Mouse (Mus musculus) CH12.LX (cell line): ENCODE results near the gene Traf5. TPM values are rescaled to one million over a fixed set of nuclear protein-coding genes. Genes with fewer than 3 reads are reported as not detected.

Source experiments
- DNase-seq: peaks from one replicate; pipeline ENCODE4 v3.0.0-alpha.2; 2013; ENCODE audit errors: extremely low read depth
- H3K27ac ChIP-seq: 2 replicates; pipeline ENCODE4 v1.5.1; 2012; ENCODE audit warnings: low read depth, mild to moderate bottlenecking, control low read depth, moderate library complexity; ENCODE audit not compliant: insufficient read depth
- H3K27me3 ChIP-seq: replicated peaks from 2 replicates; pipeline ENCODE3; 2012; ENCODE audit warnings: inconsistent platforms
- H3K36me3 ChIP-seq, 2 experiments: replicated peaks in 1 of 2; 2 replicates each; pipeline versions ENCODE3 to v1.6.1; 2012; ENCODE audit warnings: inconsistent platforms in 1 of 2, low read length in 1 of 2, mild to moderate bottlenecking in 1 of 2, mixed read lengths in 1 of 2, moderate library complexity in 1 of 2; ENCODE audit not compliant: control insufficient read depth in 1 of 2, insufficient read depth in 1 of 2
- H3K4me1 ChIP-seq, 2 experiments: 2 replicates each; pipeline ENCODE4 v1.6.1; 2012; ENCODE audit warnings: inconsistent platforms in 1 of 2, moderate library complexity in 1 of 2; ENCODE audit not compliant: insufficient read depth in 2 of 2, control insufficient read depth in 1 of 2
- H3K4me2 ChIP-seq: 2 replicates; pipeline ENCODE4 v1.6.1; 2012; ENCODE audit warnings: low read depth, mild to moderate bottlenecking, control low read depth; ENCODE audit not compliant: poor library complexity, insufficient read depth, severe bottlenecking
- H3K4me3 ChIP-seq, 3 experiments: fragments of 150-350 bp in 1 of 3; sonication (generic) in 1 of 3; replicated peaks in 1 of 3; 2 replicates each; pipeline versions ENCODE3 to v1.5.1; 2011 to 2012; ENCODE audit warnings: low read depth in 2 of 3, low read length in 2 of 3, mild to moderate bottlenecking in 2 of 3, moderate library complexity in 2 of 3, control low read depth in 1 of 3, improper control_type of control experiment in 1 of 3, inconsistent platforms in 1 of 3, mixed read lengths in 1 of 3; ENCODE audit not compliant: poor library complexity in 1 of 3
- H3K79me2 ChIP-seq: replicated peaks from 2 replicates; pipeline ENCODE4 v1.6.1; 2012; ENCODE audit warnings: mild to moderate bottlenecking, moderate library complexity; ENCODE audit not compliant: control insufficient read depth, poor library complexity, insufficient read depth, severe bottlenecking; ENCODE audit errors: extremely low read depth
- H3K9ac ChIP-seq: 2 replicates; pipeline ENCODE4 v1.6.1; 2012; ENCODE audit warnings: low read depth, mild to moderate bottlenecking, control low read depth, moderate library complexity; ENCODE audit not compliant: insufficient read depth
- H3K9me3 ChIP-seq: replicated peaks from 2 replicates; pipeline ENCODE3; 2012; ENCODE audit warnings: low read length, inconsistent platforms, mixed read lengths
- CHD1 ChIP-seq: IDR thresholded peaks from 2 replicates; pipeline ENCODE4 v1.6.1; 2012; ENCODE audit warnings: low read depth, low read length, improper control_type of control experiment, inconsistent platforms
- CHD2 ChIP-seq: IDR thresholded peaks from 2 replicates; pipeline ENCODE4 v1.6.1; 2011; ENCODE audit warnings: low read length, improper control_type of control experiment
- CTCF ChIP-seq, 2 experiments: IDR thresholded peaks in 1 of 2; conservative IDR thresholded peaks in 1 of 2; 2 replicates each; pipeline ENCODE4 v1.5.1; 2011 to 2012; ENCODE audit warnings: low read depth in 2 of 2, low read length in 2 of 2, improper control_type of control experiment in 1 of 2, inconsistent platforms in 1 of 2, mild to moderate bottlenecking in 1 of 2, moderate library complexity in 1 of 2
- E2F4 ChIP-seq: IDR thresholded peaks from 2 replicates; pipeline ENCODE4 v1.6.1; 2011; ENCODE audit warnings: low read depth, low read length, improper control_type of control experiment; ENCODE audit not compliant: insufficient replicate concordance
- ELF1 ChIP-seq: IDR thresholded peaks from 2 replicates; pipeline ENCODE4 v1.6.1; 2014; ENCODE audit warnings: low read depth, mild to moderate bottlenecking, inconsistent platforms, low read length, improper control_type of control experiment
- EP300 ChIP-seq: IDR thresholded peaks from 2 replicates; pipeline ENCODE4 v1.6.1; 2011; ENCODE audit warnings: low read length, improper control_type of control experiment
- ETS1 ChIP-seq: conservative IDR thresholded peaks from 2 replicates; pipeline ENCODE4 v1.6.1; 2012; ENCODE audit warnings: low read depth, mild to moderate bottlenecking, inconsistent platforms, low read length, improper control_type of control experiment, moderate library complexity
- HCFC1 ChIP-seq: IDR thresholded peaks from 2 replicates; pipeline ENCODE4 v1.6.1; 2012; ENCODE audit warnings: low read depth, mild to moderate bottlenecking, inconsistent platforms, low read length, improper control_type of control experiment
- JUN ChIP-seq: IDR thresholded peaks from 2 replicates; pipeline ENCODE4 v1.6.1; 2011; ENCODE audit warnings: low read depth, mild to moderate bottlenecking, low read length, improper control_type of control experiment, moderate library complexity; ENCODE audit not compliant: insufficient read depth
- JUND ChIP-seq: conservative IDR thresholded peaks from 2 replicates; pipeline ENCODE4 v1.6.1; 2011; ENCODE audit warnings: low read depth, low read length, improper control_type of control experiment
- MAFK ChIP-seq: IDR thresholded peaks from 2 replicates; pipeline ENCODE4 v1.6.1; 2011; ENCODE audit warnings: low read length, improper control_type of control experiment; ENCODE audit not compliant: insufficient replicate concordance
- MAX ChIP-seq: IDR thresholded peaks from 2 replicates; pipeline ENCODE4 v1.6.1; 2011; ENCODE audit warnings: low read length, improper control_type of control experiment
- MAZ ChIP-seq: IDR thresholded peaks from 2 replicates; pipeline ENCODE4 v1.6.1; 2012; ENCODE audit warnings: low read depth, mild to moderate bottlenecking, inconsistent platforms, low read length, improper control_type of control experiment, moderate library complexity
- MEF2A ChIP-seq: IDR thresholded peaks from 2 replicates; pipeline ENCODE4 v1.6.1; 2014; ENCODE audit warnings: low read depth, mild to moderate bottlenecking, inconsistent platforms, low read length, improper control_type of control experiment, borderline replicate concordance
- NELFE ChIP-seq: IDR thresholded peaks from 2 replicates; pipeline ENCODE4 v1.6.1; 2011; ENCODE audit warnings: low read depth, low read length, improper control_type of control experiment
- NRF1 ChIP-seq: IDR thresholded peaks from 2 replicates; pipeline ENCODE4 v1.6.1; 2014; ENCODE audit warnings: low read depth, mild to moderate bottlenecking, inconsistent platforms, low read length, improper control_type of control experiment, moderate library complexity
- PAX5 ChIP-seq: IDR thresholded peaks from 2 replicates; pipeline ENCODE4 v1.6.1; 2012; ENCODE audit warnings: low read length, inconsistent platforms, mixed read lengths
- POLR2A ChIP-seq: IDR thresholded peaks from 2 replicates; pipeline ENCODE4 v1.6.1; 2011; ENCODE audit warnings: low read depth, mild to moderate bottlenecking, improper control_type of control experiment, low read length
- SIN3A ChIP-seq: IDR thresholded peaks from 2 replicates; pipeline ENCODE4 v1.6.1; 2012; ENCODE audit warnings: low read length, improper control_type of control experiment, inconsistent platforms
- TBP ChIP-seq: conservative IDR thresholded peaks from 2 replicates; pipeline ENCODE4 v1.6.1; 2011; ENCODE audit warnings: low read depth, low read length, improper control_type of control experiment
- TCF12 ChIP-seq: IDR thresholded peaks from 2 replicates; pipeline ENCODE4 v1.6.1; 2014; ENCODE audit warnings: low read depth, mild to moderate bottlenecking, inconsistent platforms, low read length, improper control_type of control experiment
- UBTF ChIP-seq: IDR thresholded peaks from 2 replicates; pipeline ENCODE4 v1.6.1; 2012; ENCODE audit warnings: low read depth, mild to moderate bottlenecking, inconsistent platforms, low read length, improper control_type of control experiment, moderate library complexity
- ZC3H11A ChIP-seq: IDR thresholded peaks from 2 replicates; pipeline ENCODE4 v1.6.1; 2012; ENCODE audit warnings: low read depth, mild to moderate bottlenecking, inconsistent platforms, low read length, improper control_type of control experiment
- ZMIZ1 ChIP-seq: IDR thresholded peaks from 2 replicates; pipeline ENCODE4 v1.6.1; 2012; ENCODE audit warnings: low read depth, mild to moderate bottlenecking, inconsistent platforms, low read length, improper control_type of control experiment
- ZNF384 ChIP-seq: IDR thresholded peaks from 2 replicates; pipeline ENCODE4 v1.6.1; 2012; ENCODE audit warnings: low read depth, low read length, improper control_type of control experiment, inconsistent platforms
- dilution Hi-C: fragments of 300-500 bp; cut with MboI; formaldehyde crosslinking; loops from 2 replicates; pipeline ENCODE4 v1.14.3; 2020; ENCODE audit warnings: low sequenced_read_pairs; ENCODE audit not compliant: extremely low pct_unique_long_range_greater_than_20kb, extremely low pct_ligation_motif_present
- in situ Hi-C: fragments of 300-500 bp; cut with MboI; formaldehyde crosslinking; loops from 3 replicates; pipeline ENCODE4 v1.14.3; 2019; ENCODE audit warnings: low sequenced_read_pairs, low pct_ligation_motif_present, low pct_unique_long_range_greater_than_20kb, mixed read lengths
- polyA plus RNA-seq: library from polyadenylated mRNA; unstranded; fragments of >175 nt; gene quantifications from 2 replicates; pipeline ENCODE4 v1.2.1, GENCODE M21; 2012; ENCODE audit warnings: low read depth; ENCODE audit not compliant: insufficient read length
- total RNA-seq, 2 experiments: library from RNA; depleted of rRNA; stranded (reverse); fragments of 300-350 nt in 1 of 2; fragments of >200 nt in 1 of 2; gene quantifications; 2 replicates each; pipeline ENCODE4 v1.2.3; 2012 to 2014

Traf5 gene
- total and polyA plus RNA-seq, 3 experiments, result 21.3 to 38.7 (median 32.3) TPM

- dilution Hi-C loops (no loop called here), in situ Hi-C loops (no loop called here)
- Histone ChIP-seq H3K4me2 (no peak overlapping the region), H3K9ac (no peak overlapping the region), H3K4me1 (peaks cover 5 to 18% of the 10 kb centered on the region in 2 experiments), H3K27ac (no peak overlapping the region), H3K4me3 (no peak overlapping the region), H3K9me3 (no peaks in the 10 kb centered on the region), H3K79me2 (no peaks in the 10 kb centered on the region), H3K36me3 (peaks cover 5 to 24% of the 10 kb centered on the region in 2 experiments), H3K27me3 (no peaks in the 10 kb centered on the region)
- no peak for DNase-seq
- TF ChIP-seq E2F4, result no peak
- no peak for TF ChIP-seq JUN
- TF ChIP-seq CHD1, result no peak
- TF ChIP-seq JUND, result no peak
- no peak for TF ChIP-seq HCFC1
- no peak for TF ChIP-seq EP300
- no peak for TF ChIP-seq MAFK
- no peak for TF ChIP-seq NRF1
- TF ChIP-seq ETS1, result no peak
- TF ChIP-seq CHD2, result no peak
Measured at GRCm38 (mm10) chr1:192103176-192103575, 10.8 kb upstream of the Traf5 start.

- Histone ChIP-seq H3K4me3 (no peak overlapping the region), H3K9ac (no peak overlapping the region), H3K9me3 (no peaks in the 10 kb centered on the region), H3K27ac (no peak overlapping the region), H3K79me2 (no peaks in the 10 kb centered on the region), H3K4me2 (no peak overlapping the region), H3K4me1 (peaks cover 3 to 10% of the 10 kb centered on the region in 2 experiments), H3K27me3 (no peaks in the 10 kb centered on the region), H3K36me3 (peaks cover 5 to 28% of the 10 kb centered on the region in 2 experiments)
- dilution Hi-C loops (no loop called here), in situ Hi-C loops (no loop called here)
- TF ChIP-seq NELFE (no peak), POLR2A (no peak), MAZ (no peak), ZNF384 (no peak), JUND (no peak), ZMIZ1 (no peak)
- DNase-seq, result no peak
Measured at GRCm38 (mm10) chr1:192101359-192101758, 9.0 kb upstream of the Traf5 start.

- H3K27me3 ChIP-seq, result no peaks in the 10 kb centered on the region
- in situ Hi-C loops, result no loop called here
- no peaks in the 10 kb centered on the region for H3K79me2 ChIP-seq
- H3K4me1 ChIP-seq, result peaks cover 0 to 4% of the 10 kb centered on the region in 2 experiments; a peak in 2 of 4 replicates
- dilution Hi-C loops, result no loop called here
- H3K9me3 ChIP-seq, result no peaks in the 10 kb centered on the region
- no peak overlapping the region for H3K4me3 ChIP-seq
- H3K36me3 ChIP-seq, result peaks cover 5 to 28% of the 10 kb centered on the region in 2 experiments
- H3K4me2 ChIP-seq, result no peak overlapping the region
- no peak overlapping the region for H3K9ac ChIP-seq
- DNase-seq, result no peak
- H3K27ac ChIP-seq, result peak overlapping the region; percentile 25; the same call in 1 of the 2 replicates
- no peak for TF ChIP-seq SIN3A
- TF ChIP-seq ZNF384, result no peak
- no peak for TF ChIP-seq NRF1
- TF ChIP-seq MAX, result no peak
- TF ChIP-seq PAX5, result no peak
- no peak for TF ChIP-seq TCF12
- no peak for TF ChIP-seq ZMIZ1
- TF ChIP-seq ZC3H11A, result no peak
- no peak for TF ChIP-seq E2F4
- no peak for TF ChIP-seq ELF1
- TF ChIP-seq CTCF (conservative IDR thresholded peaks at IDR 0.05 in 1 of 2, IDR thresholded peaks at IDR 0.05 in 1 of 2; ENCODE audit: low read depth in 2 of 2, low read length in 2 of 2), result no peak
- TF ChIP-seq UBTF, result no peak
- no peak for TF ChIP-seq MEF2A
- no peak for TF ChIP-seq ETS1
- TF ChIP-seq TBP, result no peak
Measured at GRCm38 (mm10) chr1:192100742-192101141, 8.4 kb upstream of the Traf5 start.
